Mouse (Mus musculus) hindbrain, postnatal 0 days (tissue): ENCODE measurements around the gene Syce2. TPM values are rescaled to one million over a fixed set of nuclear protein-coding genes. Genes with fewer than 3 reads are reported as not detected.
"Not testable (repeated sequence)": the region's sequence is repeated elsewhere in the genome, so short reads cannot be mapped to it uniquely, and the experiment has no call there.

ENCODE experiments used
- ATAC-seq: fragments of 200-750 bp; cut with Nextera tagmentation; 2 replicates; pipeline ENCODE4 v1.8.0; 2017; ENCODE audit warnings: mild to moderate bottlenecking, moderate TSS enrichment, moderate library complexity
- DNase-seq: peaks from one replicate; pipeline ENCODE4 v3.0.0-alpha.2; 2015; ENCODE audit warnings: low spot score
- H3K27ac ChIP-seq: fragments of 300-500 bp; sonication (generic); 2 replicates; pipeline ENCODE4 v1.5.1; 2014; ENCODE audit warnings: mild to moderate bottlenecking
- H3K27me3 ChIP-seq: fragments of 300-500 bp; sonication (generic); 2 replicates; pipeline ENCODE4 v1.6.1; 2014; ENCODE audit warnings: low read length, mixed read lengths; ENCODE audit not compliant: insufficient read depth
- H3K36me3 ChIP-seq: fragments of 300-500 bp; sonication (generic); 2 replicates; pipeline ENCODE4 v1.6.1; 2014; ENCODE audit warnings: low read length, mixed read lengths; ENCODE audit not compliant: insufficient read depth
- H3K4me1 ChIP-seq: fragments of 300-500 bp; sonication (generic); 2 replicates; pipeline ENCODE4 v1.6.1; 2014; ENCODE audit warnings: antibody characterized with exemption, low read length, mixed read lengths; ENCODE audit not compliant: insufficient read depth
- H3K4me2 ChIP-seq: fragments of 300-500 bp; sonication (generic); 2 replicates; pipeline ENCODE4 v1.6.1; 2014; ENCODE audit warnings: low read depth, mild to moderate bottlenecking, low read length, moderate library complexity, mixed read lengths
- H3K4me3 ChIP-seq: fragments of 300-500 bp; sonication (generic); 2 replicates; pipeline ENCODE4 v1.5.1; 2014; ENCODE audit warnings: low read length
- H3K9ac ChIP-seq: fragments of 300-500 bp; sonication (generic); replicated peaks from 2 replicates; pipeline ENCODE4 v1.6.1; 2014; ENCODE audit warnings: mild to moderate bottlenecking, low read length, moderate library complexity, mixed read lengths
- H3K9me3 ChIP-seq: fragments of 300-500 bp; sonication (generic); 2 replicates; pipeline ENCODE4 v1.6.1; 2016; ENCODE audit warnings: low read length, mixed read lengths
- CTCF ChIP-seq: IDR thresholded peaks from 2 replicates; pipeline ENCODE4 v1.5.1; 2016; ENCODE audit warnings: antibody characterized with exemption, control low read depth, low read depth
- WGBS: fragments of 180-500 bp; shearing (Covaris S2); extraction: QIAGEN DNeasy Blood & Tissue Kit; methylation state at CpG from one replicate; pipeline ENCODE4 v1.1.7; 2014; 5-methylcytosine and 5-hydroxymethylcytosine counted together
- polyA plus RNA-seq: library from polyadenylated mRNA; unstranded; fragments of >200 nt; fragmentation: Nextera tagmentation; extraction: Ambion mirVana; gene quantifications from 2 replicates; pipeline ENCODE4 v1.2.1, GENCODE M21; 2015
- total RNA-seq: library from RNA; depleted of rRNA; stranded (reverse); fragments of >200 nt; gene quantifications from 2 replicates; pipeline ENCODE4 v1.2.3, GENCODE M21; 2014; rRNA removed

The Syce2 gene
- total RNA-seq (11.8 and 14.0 TPM in 2 replicates), polyA plus RNA-seq (62.1 and 64.4 TPM in 2 replicates)

GRCm38 (mm10) chr8:84871376-84872308, at the start of gene Syce2:
Gene Syce2 (plus strand): TSS chr8:84872111.
- peak within 1 kb of the TSS; percentile 39 for H3K4me3 ChIP-seq
- ATAC-seq = peak; percentile 83
- no peak within 1 kb of the TSS for H3K27ac ChIP-seq
- H3K9me3 ChIP-seq = no peaks in the 10 kb centered on the region
- no peaks in the 10 kb centered on the region for H3K27me3 ChIP-seq
- peak within 1 kb of the TSS; percentile 48 for H3K9ac ChIP-seq
- peak; percentile 60 for TF ChIP-seq CTCF
- 0 out of 2 replicates have a peak, but pooled peaks cover 5% of the 10 kb centered on the region for H3K4me1 ChIP-seq
- peak; percentile 82 for DNase-seq
- peaks cover 21% of the 10 kb centered on the region for H3K36me3 ChIP-seq
- 17% methylated on average over 39 of the region's 46 CpGs for WGBS
- peak within 1 kb of the TSS; percentile 75 for H3K4me2 ChIP-seq

GRCm38 (mm10) chr8:84822723-84823122, 49.2 kb upstream of the Syce2 start, which contains the start of gene Dand5:
Gene Dand5 (minus strand): TSS chr8:84822823.
- no peak for TF ChIP-seq CTCF
- Histone ChIP-seq H3K4me3 (peak within 1 kb of the TSS; percentile 27), H3K36me3 (no peaks in the 10 kb centered on the region), H3K27me3 (no peaks in the 10 kb centered on the region), H3K27ac (no peak within 1 kb of the TSS), H3K4me2 (peak within 1 kb of the TSS; percentile 51), H3K9me3 (no peaks in the 10 kb centered on the region), H3K4me1 (no peaks in the 10 kb centered on the region), H3K9ac (peak within 1 kb of the TSS; percentile 18; the same call in 1 of the 2 replicates)
- WGBS = 53% methylated on average over 3 of the region's 3 CpGs
- DNase-seq (no peak), ATAC-seq (no peak)

- DNase-seq (peak; percentile 91), ATAC-seq (peak; percentile 88)
- Histone ChIP-seq H3K4me2 (peak overlapping the region; percentile 51), H3K36me3 (no peaks in the 10 kb centered on the region), H3K9ac (peak overlapping the region; percentile 18; the same call in 1 of the 2 replicates), H3K9me3 (no peaks in the 10 kb centered on the region), H3K27me3 (no peaks in the 10 kb centered on the region), H3K4me3 (peak overlapping the region; percentile 27), H3K4me1 (no peaks in the 10 kb centered on the region), H3K27ac (no peak overlapping the region)
- TF ChIP-seq CTCF = peak; percentile 93
- under 1% methylated on average over 18 of the region's 18 CpGs for WGBS
Measured at GRCm38 (mm10) chr8:84823653-84824052, 48.3 kb upstream of the Syce2 start.

GRCm38 (mm10) chr8:84825636-84826035, 46.3 kb upstream of the Syce2 start:
- H3K4me2 ChIP-seq = no peak overlapping the region
- DNase-seq = no peak
- no peaks in the 10 kb centered on the region for H3K4me1 ChIP-seq
- H3K36me3 ChIP-seq = no peaks in the 10 kb centered on the region
- no peaks in the 10 kb centered on the region for H3K27me3 ChIP-seq
- no peaks in the 10 kb centered on the region for H3K9me3 ChIP-seq
- no peak overlapping the region for H3K4me3 ChIP-seq
- no peak for ATAC-seq
- 79% methylated on average over 4 of the region's 4 CpGs for WGBS
- no peak for TF ChIP-seq CTCF
- no peak overlapping the region for H3K9ac ChIP-seq
- H3K27ac ChIP-seq = no peak overlapping the region

- H3K4me1 ChIP-seq, H3K27me3 ChIP-seq, ATAC-seq, H3K4me2 ChIP-seq, H3K9me3 ChIP-seq, H3K4me3 ChIP-seq, H3K9ac ChIP-seq, DNase-seq, H3K36me3 ChIP-seq, H3K27ac ChIP-seq: not testable (repeated sequence)
- WGBS = 91% methylated on average over 2 of the region's 2 CpGs
Measured at GRCm38 (mm10) chr8:84826518-84826917, 45.4 kb upstream of the Syce2 start.

GRCm38 (mm10) chr8:84831490-84831889, 40.4 kb upstream of the Syce2 start, which contains the start of gene Gadd45gip1:
Gene Gadd45gip1 (plus strand): TSS chr8:84831522.
- TF ChIP-seq CTCF = no peak
- peak within 1 kb of the TSS; percentile 95 for H3K9ac ChIP-seq
- H3K36me3 ChIP-seq = peaks cover 9% of the 10 kb centered on the region; the same call in 1 of the 2 replicates
- no peaks in the 10 kb centered on the region for H3K27me3 ChIP-seq
- 0 out of 2 replicates have a peak, but pooled peaks cover 12% of the 10 kb centered on the region for H3K4me1 ChIP-seq
- DNase-seq = no peak
- peak within 1 kb of the TSS; percentile 81 for H3K4me2 ChIP-seq
- H3K9me3 ChIP-seq = no peaks in the 10 kb centered on the region
- H3K27ac ChIP-seq = peak within 1 kb of the TSS; percentile 98
- 82% methylated on average over 11 of the region's 11 CpGs for WGBS
- H3K4me3 ChIP-seq = peak within 1 kb of the TSS; percentile 93
- no peak for ATAC-seq
